Mouse (Mus musculus) hindbrain, postnatal 0 days (tissue): ENCODE results near the gene Evi5l. TPM values are rescaled to one million over a fixed set of nuclear protein-coding genes. Genes with fewer than 3 reads are reported as not detected.

Experiments used
- ATAC-seq: fragments of 200-750 bp; cut with Nextera tagmentation; 2 replicates; pipeline ENCODE4 v1.8.0; 2017; ENCODE audit warnings: mild to moderate bottlenecking, moderate TSS enrichment, moderate library complexity
- DNase-seq: peaks from one replicate; pipeline ENCODE4 v3.0.0-alpha.2; 2015; ENCODE audit warnings: low spot score
- H3K27ac ChIP-seq: fragments of 300-500 bp; sonication (generic); 2 replicates; pipeline ENCODE4 v1.5.1; 2014; ENCODE audit warnings: mild to moderate bottlenecking
- H3K27me3 ChIP-seq: fragments of 300-500 bp; sonication (generic); 2 replicates; pipeline ENCODE4 v1.6.1; 2014; ENCODE audit warnings: low read length, mixed read lengths; ENCODE audit not compliant: insufficient read depth
- H3K36me3 ChIP-seq: fragments of 300-500 bp; sonication (generic); 2 replicates; pipeline ENCODE4 v1.6.1; 2014; ENCODE audit warnings: low read length, mixed read lengths; ENCODE audit not compliant: insufficient read depth
- H3K4me1 ChIP-seq: fragments of 300-500 bp; sonication (generic); 2 replicates; pipeline ENCODE4 v1.6.1; 2014; ENCODE audit warnings: antibody characterized with exemption, low read length, mixed read lengths; ENCODE audit not compliant: insufficient read depth
- H3K4me2 ChIP-seq: fragments of 300-500 bp; sonication (generic); 2 replicates; pipeline ENCODE4 v1.6.1; 2014; ENCODE audit warnings: low read depth, mild to moderate bottlenecking, low read length, moderate library complexity, mixed read lengths
- H3K4me3 ChIP-seq: fragments of 300-500 bp; sonication (generic); 2 replicates; pipeline ENCODE4 v1.5.1; 2014; ENCODE audit warnings: low read length
- H3K9ac ChIP-seq: fragments of 300-500 bp; sonication (generic); replicated peaks from 2 replicates; pipeline ENCODE4 v1.6.1; 2014; ENCODE audit warnings: mild to moderate bottlenecking, low read length, moderate library complexity, mixed read lengths
- H3K9me3 ChIP-seq: fragments of 300-500 bp; sonication (generic); 2 replicates; pipeline ENCODE4 v1.6.1; 2016; ENCODE audit warnings: low read length, mixed read lengths
- CTCF ChIP-seq: IDR thresholded peaks from 2 replicates; pipeline ENCODE4 v1.5.1; 2016; ENCODE audit warnings: antibody characterized with exemption, control low read depth, low read depth
- WGBS: fragments of 180-500 bp; shearing (Covaris S2); extraction: QIAGEN DNeasy Blood & Tissue Kit; methylation state at CpG from one replicate; pipeline ENCODE4 v1.1.7; 2014; 5-methylcytosine and 5-hydroxymethylcytosine counted together
- polyA plus RNA-seq: library from polyadenylated mRNA; unstranded; fragments of >200 nt; fragmentation: Nextera tagmentation; extraction: Ambion mirVana; gene quantifications from 2 replicates; pipeline ENCODE4 v1.2.1, GENCODE M21; 2015
- total RNA-seq: library from RNA; depleted of rRNA; stranded (reverse); fragments of >200 nt; gene quantifications from 2 replicates; pipeline ENCODE4 v1.2.3, GENCODE M21; 2014

The Evi5l gene
- total and polyA plus RNA-seq, 2 experiments from 2014 or later: 98.3 to 229 TPM

GRCm38 (mm10) chr8:4162786-4163185 is 3.6 kb upstream of the Evi5l start:
- Histone ChIP-seq H3K27ac (no peak overlapping the region), H3K4me2 (no peak overlapping the region), H3K9ac (no peak overlapping the region), H3K4me3 (no peak overlapping the region), H3K36me3 (no peaks in the 10 kb centered on the region), H3K4me1 (peaks cover 8% of the 10 kb centered on the region), H3K27me3 (no peaks in the 10 kb centered on the region), H3K9me3 (no peaks in the 10 kb centered on the region)
- 65% methylated on average over 4 of the region's 4 CpGs for WGBS
- no peak for TF ChIP-seq CTCF
- no peak for ATAC-seq
- DNase-seq: no peak

GRCm38 (mm10) chr8:4165176-4165851 is 1.1 kb upstream of the Evi5l start:
- no peaks in the 10 kb centered on the region for H3K36me3 ChIP-seq
- H3K4me3 ChIP-seq: peak overlapping the region; percentile 47
- DNase-seq (no peak), ATAC-seq (no peak)
- no peaks in the 10 kb centered on the region for H3K27me3 ChIP-seq
- peak overlapping the region; percentile 66 for H3K9ac ChIP-seq
- no peak for TF ChIP-seq CTCF
- H3K4me2 ChIP-seq: peak overlapping the region; percentile 69
- H3K9me3 ChIP-seq: no peaks in the 10 kb centered on the region
- H3K27ac ChIP-seq: peak overlapping the region; percentile 85
- H3K4me1 ChIP-seq: peaks cover 24% of the 10 kb centered on the region
- WGBS: 6% methylated on average over 13 of the region's 13 CpGs

- Histone ChIP-seq H3K27ac (peak overlapping the region; percentile 79), H3K9ac (peak overlapping the region; percentile 97), H3K4me3 (peak overlapping the region; percentile 94), H3K36me3 (no peaks in the 10 kb centered on the region), H3K27me3 (no peaks in the 10 kb centered on the region), H3K4me2 (peak overlapping the region; percentile 76), H3K4me1 (peaks cover 24% of the 10 kb centered on the region), H3K9me3 (no peaks in the 10 kb centered on the region)
- DNase-seq (peak; percentile 16), ATAC-seq (no peak)
- under 1% methylated on average over 10 of the region's 10 CpGs for WGBS
- TF ChIP-seq CTCF: no peak
Measured at GRCm38 (mm10) chr8:4166881-4167525, 636 bp downstream of the Evi5l start.

- DNase-seq: no peak
- Histone ChIP-seq H3K27me3 (no peaks in the 10 kb centered on the region), H3K9ac (no peak overlapping the region), H3K4me2 (peak overlapping the region; percentile 76), H3K4me1 (peaks cover 24% of the 10 kb centered on the region), H3K9me3 (no peaks in the 10 kb centered on the region), H3K27ac (no peak overlapping the region), H3K4me3 (peak overlapping the region; percentile 94), H3K36me3 (no peaks in the 10 kb centered on the region)
- ATAC-seq: no peak
- no peak for TF ChIP-seq CTCF
- WGBS: 92% methylated on average over 1 of the region's 1 CpGs
Measured at GRCm38 (mm10) chr8:4167918-4168317, 1.6 kb downstream of the Evi5l start.

GRCm38 (mm10) chr8:4172486-4172885 is 6.1 kb downstream of the Evi5l start:
- no peak for TF ChIP-seq CTCF
- H3K4me1 ChIP-seq: peaks cover 19% of the 10 kb centered on the region
- ATAC-seq (no peak), DNase-seq (no peak)
- H3K4me2 ChIP-seq: no peak overlapping the region
- 75% methylated on average over 3 of the region's 3 CpGs for WGBS
- H3K4me3 ChIP-seq: no peak overlapping the region
- H3K9me3 ChIP-seq: no peaks in the 10 kb centered on the region
- H3K27ac ChIP-seq: no peak overlapping the region
- H3K36me3 ChIP-seq: no peaks in the 10 kb centered on the region; the same call in 1 of the 2 replicates
- H3K27me3 ChIP-seq: no peaks in the 10 kb centered on the region
- H3K9ac ChIP-seq: no peak overlapping the region

- WGBS: 69% methylated on average over 2 of the region's 2 CpGs
- no peak for TF ChIP-seq CTCF
Measured at GRCm38 (mm10) chr8:4174018-4174417, 7.7 kb downstream of the Evi5l start.

GRCm38 (mm10) chr8:4183409-4183808 is 17.0 kb downstream of the Evi5l start:
- no peak overlapping the region for H3K9ac ChIP-seq
- peaks cover 40% of the 10 kb centered on the region for H3K36me3 ChIP-seq
- H3K4me3 ChIP-seq: no peak overlapping the region
- H3K4me1 ChIP-seq: no peaks in the 10 kb centered on the region
- H3K9me3 ChIP-seq: no peaks in the 10 kb centered on the region
- no peak overlapping the region for H3K4me2 ChIP-seq
- ATAC-seq (no peak), DNase-seq (no peak)
- WGBS: 87% methylated on average over 8 of the region's 8 CpGs
- no peak for TF ChIP-seq CTCF
- no peak overlapping the region for H3K27ac ChIP-seq
- no peaks in the 10 kb centered on the region for H3K27me3 ChIP-seq

More at GRCm38 (mm10) chr8:4174018-4174417, 7.7 kb downstream of the Evi5l start:
- H3K9me3 ChIP-seq: no peaks in the 10 kb centered on the region
- peaks cover 4% of the 10 kb centered on the region; the same call in 1 of the 2 replicates for H3K4me1 ChIP-seq
- no peak overlapping the region for H3K4me3 ChIP-seq
- H3K27me3 ChIP-seq: no peaks in the 10 kb centered on the region
- H3K4me2 ChIP-seq: no peak overlapping the region
- DNase-seq (no peak), ATAC-seq (no peak)
- no peak overlapping the region for H3K27ac ChIP-seq
- H3K36me3 ChIP-seq: no peaks in the 10 kb centered on the region; the same call in 1 of the 2 replicates
- H3K9ac ChIP-seq: no peak overlapping the region
